Comparison of ENCODE assay signal across 13 mouse cellular contexts in the genomic region with DNA sequence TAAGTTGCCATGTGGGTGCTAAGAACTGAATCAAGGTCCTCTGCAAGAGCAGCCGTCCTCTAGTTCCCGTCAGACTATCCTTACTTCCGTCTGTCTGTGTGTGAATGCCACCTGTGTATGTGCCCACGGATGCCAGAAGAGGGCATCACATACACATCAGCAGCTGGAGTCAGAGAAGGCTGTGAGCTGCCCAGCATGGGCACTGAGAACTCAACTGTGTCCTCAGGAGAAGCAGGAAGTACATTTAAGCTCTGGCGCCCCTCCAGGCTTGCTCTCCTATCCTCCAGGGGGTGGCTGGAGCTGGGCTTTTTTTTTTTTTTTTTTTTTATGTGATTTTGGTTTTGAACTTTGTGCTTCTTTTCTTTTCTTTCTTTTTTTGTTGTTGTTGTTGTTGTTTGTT. TPM values are rescaled to one million over a fixed set of nuclear protein-coding genes. Genes with fewer than 3 reads are reported as not detected.
DNase-seq lines count a peak whose midpoint lies in the region; ATAC-seq and TF ChIP-seq lines count a peak whose summit lies in the region.
"Had no signal": no experiment of that assay in that cellular context is flagged by ENCODE, and none has a peak within 500 bp of the region (broad histone marks: within the 10 kb centered on the region; RNA-seq: fewer than 3 reads in every experiment).

No protein-coding gene starts in this region.

- no peak for ATAC-seq in liver, embryonic 14.5 days (ENCODE audit: insufficient read depth)
- ATAC-seq in liver, embryonic 11.5 days (replicated peaks; ENCODE audit: low FRiP score), result no peak
- ATAC-seq in megakaryocyte-erythroid progenitor cell, adult 5-6 weeks (replicated peaks; ENCODE audit: low FRiP score, low TSS enrichment, poor library complexity, severe bottlenecking), result peak; percentile 59

- TF ChIP-seq CTCF in liver, embryonic 14.5 days (IDR thresholded peaks at IDR 0.05; ENCODE audit: low read depth), result peak; percentile 41
- peak in 1 of 3 experiments; percentile 25; a peak in 2 of 6 replicates for TF ChIP-seq CTCF in MEL (IDR thresholded peaks at IDR 0.05 in 2 of 3, conservative IDR thresholded peaks at IDR 0.05 in 1 of 3; ENCODE audit: control insufficient read depth in 1 of 3, insufficient read depth in 1 of 3, low read depth in 2 of 3, low read length in 3 of 3, poor library complexity in 1 of 3, severe bottlenecking in 1 of 3)

- intact Hi-C loops in gastrocnemius, postnatal 14 days (cut with DNase I; ENCODE audit: low total_unique reads), result loop anchor here (10.0 kb wide), 1 partner anchor 94 kb away; a partner anchor contains a TSS

- 70% methylated on average over 5 of the region's 5 CpGs for WGBS in liver, embryonic 14.5 days (ENCODE audit: insufficient replicate concordance)
- 85% methylated on average over 5 of the region's 5 CpGs for WGBS in liver, embryonic 11.5 days

- H3K4me2 ChIP-seq in liver, embryonic 14.5 days (ENCODE audit: low read depth), result no peak overlapping the region
- H3K4me2 ChIP-seq in liver, embryonic 11.5 days, result no peak overlapping the region
- H3K4me2 ChIP-seq: hindbrain, embryonic 12.5 days; limb, embryonic 13.5 days; neural tube, embryonic 13.5 days had no signal

- H3K27me3 ChIP-seq in liver, embryonic 14.5 days (ENCODE audit: control insufficient read depth, insufficient read depth, low read length), result no peaks in the 10 kb centered on the region
- no peaks in the 10 kb centered on the region for H3K27me3 ChIP-seq in liver, embryonic 11.5 days (replicated peaks; ENCODE audit: control insufficient read depth, insufficient read depth, low read length)
- H3K27me3 ChIP-seq in MEL (ENCODE audit: control insufficient read depth in 1 of 2, insufficient read depth in 2 of 2, low read length in 2 of 2), result no peaks in the 10 kb centered on the region
- H3K27me3 ChIP-seq: hindbrain, embryonic 12.5 days; limb, embryonic 13.5 days; neural tube, embryonic 13.5 days had no signal

- H3K4me3 ChIP-seq in liver, embryonic 14.5 days (ENCODE audit: insufficient read depth in 1 of 2, low read depth in 2 of 2, low read length in 2 of 2), result no peak overlapping the region
- H3K4me3 ChIP-seq in liver, embryonic 11.5 days (ENCODE audit: low read depth, low read length), result no peak overlapping the region
- no peak overlapping the region for H3K4me3 ChIP-seq in MEL (ENCODE audit: control insufficient read depth in 1 of 2, insufficient read depth in 1 of 2, low read depth in 2 of 2, low read length in 2 of 2)
- H3K4me3 ChIP-seq: forebrain, embryonic 10.5 days; hindbrain, embryonic 12.5 days; limb, embryonic 13.5 days; neural tube, embryonic 13.5 days had no signal

- H3K9ac ChIP-seq in liver, embryonic 14.5 days (replicated peaks), result no peak overlapping the region
- H3K9ac ChIP-seq in liver, embryonic 11.5 days (ENCODE audit: low read depth, low read length), result no peak overlapping the region
- no peak overlapping the region for H3K9ac ChIP-seq in MEL (ENCODE audit: control insufficient read depth, low read depth, low read length, poor library complexity, severe bottlenecking)
- H3K9ac ChIP-seq: hindbrain, embryonic 12.5 days; limb, embryonic 13.5 days; neural tube, embryonic 13.5 days had no signal

- 0 out of 2 replicates have a peak, but pooled peaks cover 2% of the 10 kb centered on the region for H3K79me2 ChIP-seq in MEL (ENCODE audit: control insufficient read depth, insufficient read depth, low read length, poor library complexity)

- no peaks in the 10 kb centered on the region for H3K9me3 ChIP-seq in liver, embryonic 14.5 days (ENCODE audit: control insufficient read depth, low read length)
- H3K9me3 ChIP-seq in liver, embryonic 11.5 days (ENCODE audit: control insufficient read depth, low read length), result no peaks in the 10 kb centered on the region
- no peaks in the 10 kb centered on the region for H3K9me3 ChIP-seq in MEL (replicated peaks; ENCODE audit: insufficient read depth, low read length)
- H3K9me3 ChIP-seq: forebrain, embryonic 10.5 days; hindbrain, embryonic 12.5 days; limb, embryonic 13.5 days; neural tube, embryonic 13.5 days had no signal

- no peak for TF ChIP-seq POLR2A in MEL (IDR thresholded peaks at IDR 0.05; ENCODE audit: control insufficient read depth in 1 of 2, insufficient read depth in 1 of 2, low read depth in 1 of 2, low read length in 2 of 2, poor library complexity in 1 of 2)

- TF ChIP-seq RAD21 in MEL (IDR thresholded peaks at IDR 0.05; ENCODE audit: low read depth, low read length), result peak; percentile 12

- TF ChIP-seq EP300 in liver, embryonic 14.5 days (IDR thresholded peaks at IDR 0.05; ENCODE audit: low read depth), result no peak
- TF ChIP-seq EP300 in MEL (IDR thresholded peaks at IDR 0.05; ENCODE audit: low read depth in 1 of 2, low read length in 2 of 2), result no peak

- H3K4me1 ChIP-seq in liver, embryonic 14.5 days (replicated peaks; ENCODE audit: control insufficient read depth in 2 of 2, insufficient read depth in 2 of 2, low read length in 1 of 2), result peaks cover 0 to 4% of the 10 kb centered on the region in 2 experiments; a peak in 3 of 4 replicates
- H3K4me1 ChIP-seq in liver, embryonic 11.5 days (replicated peaks; ENCODE audit: control insufficient read depth, insufficient read depth, low read length), result peaks cover 6% of the 10 kb centered on the region
- H3K4me1 ChIP-seq in MEL (ENCODE audit: control insufficient read depth in 1 of 2, insufficient read depth in 2 of 2, low read length in 2 of 2), result peaks cover 5 to 6% of the 10 kb centered on the region in 2 experiments
- H3K4me1 ChIP-seq: hindbrain, embryonic 12.5 days had no signal

- no peaks in the 10 kb centered on the region; the same call in 1 of the 2 replicates for H3K36me3 ChIP-seq in liver, embryonic 14.5 days (replicated peaks; ENCODE audit: control insufficient read depth, insufficient read depth, low read depth)
- H3K36me3 ChIP-seq in liver, embryonic 11.5 days (ENCODE audit: control insufficient read depth, insufficient read depth, low read length), result peaks cover 6% of the 10 kb centered on the region
- H3K36me3 ChIP-seq in MEL (ENCODE audit: control insufficient read depth in 1 of 2, insufficient read depth in 2 of 2, low read length in 2 of 2), result peaks cover 0 to 10% of the 10 kb centered on the region in 2 experiments; a peak in 3 of 4 replicates

- no peak overlapping the region for H3K27ac ChIP-seq in liver, embryonic 14.5 days
- H3K27ac ChIP-seq in liver, embryonic 11.5 days (ENCODE audit: low read depth, low read length), result no peak overlapping the region
- H3K27ac ChIP-seq in MEL (ENCODE audit: control insufficient read depth, low read depth, low read length), result no peak overlapping the region
- H3K27ac ChIP-seq: forebrain, embryonic 10.5 days; hindbrain, embryonic 12.5 days; limb, embryonic 13.5 days; neural tube, embryonic 13.5 days had no signal

- peak; percentile 16 for DNase-seq in gastrocnemius, postnatal 14 days
- DNase-seq in gastrocnemius, postnatal 10 days, result no peak
- DNase-seq in liver, embryonic 14.5 days (ENCODE audit: low read depth in 3 of 3, low spot score in 3 of 3), result no peak
- no peak for DNase-seq in liver, embryonic 11.5 days (ENCODE audit: low spot score)
- DNase-seq in MEL (ENCODE audit: low read depth, low spot score), result peak; percentile 56
- no peak for DNase-seq in right cerebral cortex, postnatal 4 days
- DNase-seq: right cerebral cortex, adult 18-20 months had no signal

TF ChIP-seq in MEL, 35 proteins besides CTCF, POLR2A, EP300 and RAD21:
- TF ChIP-seq NELFE (IDR thresholded peaks at IDR 0.05; ENCODE audit: low read depth, low read length), result no peak
- TF ChIP-seq ETS1 (IDR thresholded peaks at IDR 0.05; ENCODE audit: low read depth, low read length), result no peak
- TF ChIP-seq MYC (IDR thresholded peaks at IDR 0.05; ENCODE audit: low read depth, low read length), result no peak
- no peak for TF ChIP-seq GATA1 (IDR thresholded peaks at IDR 0.05; ENCODE audit: low read depth, low read length)
- TF ChIP-seq MXI1 (IDR thresholded peaks at IDR 0.05; ENCODE audit: low read depth, low read length), result no peak
- peak; percentile 70 for TF ChIP-seq ZNF384 (IDR thresholded peaks at IDR 0.05; ENCODE audit: low read depth, low read length)
TF ChIP-seq in MEL: peak in this region for 1.

RNA-seq across cellular contexts. Expression of a gene that starts 6.7 kb away (rescaled TPM):
- total RNA-seq in gastrocnemius, postnatal 14 days (2021), result 10 to 100 TPM; 11.4 to 12.3 TPM
- 10 to 100 TPM; 16.7 to 17.4 TPM for total RNA-seq in gastrocnemius, postnatal 10 days (2021)
- 5.1 and 8.3 TPM in 2 replicates for polyA plus RNA-seq in liver, embryonic 14.5 days (2012; rRNA removed)
- 9.4 and 10.0 TPM in 2 replicates for polyA plus RNA-seq in liver, embryonic 14.5 days (2014; fragmentation: Nextera tagmentation; extraction: Ambion mirVana)
- 40.1 and 42.8 TPM in 2 replicates for polyA plus RNA-seq in liver, embryonic 11.5 days (2014; fragmentation: Nextera tagmentation; extraction: Ambion mirVana)
- 25.8 and 26.0 TPM in 2 replicates for total RNA-seq in MEL (2012; rRNA removed)
- polyA plus RNA-seq in MEL (2012; ENCODE audit: insufficient read depth in 1 of 2, insufficient read length in 2 of 2, low read depth in 1 of 2, low replicate concordance in 2 of 2, missing spikeins in 1 of 2), result 10 to 100 TPM in 1 of 2 experiments, not detected in 1; 24.3 TPM
- total RNA-seq in megakaryocyte-erythroid progenitor cell, adult 5-6 weeks (2014; fragmentation: Nextera tagmentation), result 24.4 and 26.3 TPM in 2 replicates
- 24.8 and 29.1 TPM in 2 replicates for total RNA-seq in megakaryocyte-erythroid progenitor cell, adult 5-6 weeks (2017)

RNA-seq across cellular contexts. Expression of a gene that starts 49.5 kb away (rescaled TPM):
- total RNA-seq in gastrocnemius, postnatal 14 days (2021), result not detected
- not detected for total RNA-seq in gastrocnemius, postnatal 10 days (2021)
- not detected in 2 replicates for polyA plus RNA-seq in liver, embryonic 14.5 days (2012; rRNA removed)
- not detected in 2 replicates for polyA plus RNA-seq in liver, embryonic 14.5 days (2014; fragmentation: Nextera tagmentation; extraction: Ambion mirVana)
- polyA plus RNA-seq in liver, embryonic 11.5 days (2014; fragmentation: Nextera tagmentation; extraction: Ambion mirVana), result 0.13 TPM in 1 of 2 replicates, not detected in the other
- total RNA-seq in MEL (2012; rRNA removed), result not detected in 2 replicates
- polyA plus RNA-seq in MEL (2012; ENCODE audit: insufficient read depth in 1 of 2, insufficient read length in 2 of 2, low read depth in 1 of 2, low replicate concordance in 2 of 2, missing spikeins in 1 of 2), result not detected
- total RNA-seq in megakaryocyte-erythroid progenitor cell, adult 5-6 weeks (2014; fragmentation: Nextera tagmentation), result not detected in 2 replicates
- total RNA-seq in megakaryocyte-erythroid progenitor cell, adult 5-6 weeks (2017), result not detected in 2 replicates
- total RNA-seq: gastrocnemius, postnatal 4 days had no signal

Comparison
In these comparisons a context has a peak if more than half of its experiments do, and no peak if none do; other contexts are left out.
1. DNase-seq: peak in gastrocnemius, postnatal 14 days (single experiment) and MEL (single experiment); none in gastrocnemius, postnatal 10 days (single experiment), liver, embryonic 14.5 days (0 of 3), liver, embryonic 11.5 days (single experiment) and right cerebral cortex, postnatal 4 days (single experiment).